Mouse (Mus musculus) forebrain, embryonic 15.5 days (tissue): ENCODE measurements around the gene BC049715. TPM values are rescaled to one million over a fixed set of nuclear protein-coding genes. Genes with fewer than 3 reads are reported as not detected.
"Not testable (repeated sequence)": the region's sequence is repeated elsewhere in the genome, so short reads cannot be mapped to it uniquely, and the experiment has no call there.

Experiments
- ATAC-seq: fragments of 200-750 bp; cut with Nextera tagmentation; replicated peaks from 2 replicates; pipeline ENCODE4 v1.8.0; 2017; ENCODE audit warnings: mild to moderate bottlenecking, moderate TSS enrichment, moderate library complexity
- H3K27ac ChIP-seq: fragments of 300-500 bp; sonication (generic); replicated peaks from 2 replicates; pipeline ENCODE4 v1.5.1; 2015; ENCODE audit warnings: mild to moderate bottlenecking, inconsistent platforms
- H3K27me3 ChIP-seq: fragments of 300-500 bp; sonication (generic); 2 replicates; pipeline ENCODE4 v1.6.1; 2015; ENCODE audit warnings: inconsistent platforms
- H3K36me3 ChIP-seq: fragments of 300-500 bp; sonication (generic); 2 replicates; pipeline ENCODE4 v1.6.1; 2015; ENCODE audit warnings: mild to moderate bottlenecking, inconsistent platforms
- H3K4me1 ChIP-seq: fragments of 300-500 bp; sonication (generic); 2 replicates; pipeline ENCODE4 v1.6.1; 2015; ENCODE audit warnings: inconsistent platforms
- H3K4me2 ChIP-seq: fragments of 300-500 bp; sonication (generic); replicated peaks from 2 replicates; pipeline ENCODE4 v1.6.1; 2015; ENCODE audit warnings: mild to moderate bottlenecking, inconsistent platforms
- H3K4me3 ChIP-seq: fragments of 300-500 bp; sonication (generic); 2 replicates; pipeline ENCODE4 v1.5.1; 2015; ENCODE audit warnings: mild to moderate bottlenecking, inconsistent platforms
- H3K9ac ChIP-seq: fragments of 300-500 bp; sonication (generic); replicated peaks from 2 replicates; pipeline ENCODE4 v1.6.1; 2015; ENCODE audit warnings: mild to moderate bottlenecking, inconsistent platforms
- H3K9me3 ChIP-seq: fragments of 300-500 bp; sonication (generic); 2 replicates; pipeline ENCODE4 v1.6.1; 2016; ENCODE audit warnings: inconsistent platforms
- WGBS: fragments of 180-500 bp; shearing (Covaris S2); methylation state at CpG from one replicate; pipeline ENCODE4 v1.1.7; 2015; ENCODE audit warnings: mixed read lengths; 5-methylcytosine and 5-hydroxymethylcytosine counted together
- microRNA-seq: library from miRNA; unstranded; fragments of <30 nt; microRNA quantifications from one replicate; pipeline ENCODE4, GENCODE M21; 2016
- polyA plus RNA-seq: library from polyadenylated mRNA; unstranded; fragments of >200 nt; fragmentation: Nextera tagmentation; extraction: Ambion mirVana; gene quantifications from 2 replicates; pipeline ENCODE4 v1.2.1, GENCODE M21; 2015

BC049715 gene
- polyA plus RNA-seq, 1 experiment from 2014 or later = 1.1 TPM

DNA sequence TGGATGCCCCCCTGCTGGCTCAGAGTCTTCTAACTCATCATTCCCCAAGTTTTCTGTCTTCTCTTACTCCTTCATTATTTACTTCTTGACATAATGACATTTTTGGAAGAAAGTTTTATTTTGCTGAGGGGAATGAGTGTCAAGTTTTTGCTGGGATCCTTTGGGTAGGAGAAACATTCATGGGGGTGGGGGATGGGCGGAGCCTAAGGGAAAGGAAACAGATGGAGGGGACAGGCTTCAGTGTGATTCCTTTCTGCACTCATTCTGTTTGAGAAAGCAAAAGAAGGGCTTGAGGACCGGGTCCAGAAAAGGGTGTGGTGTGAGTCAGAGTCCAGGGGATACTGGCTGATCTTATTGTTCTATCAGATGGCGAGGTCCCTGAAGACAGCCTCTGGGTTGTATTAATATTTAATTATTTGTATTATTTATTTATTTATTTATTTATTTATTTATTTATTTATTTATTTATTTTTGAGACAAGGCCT, 56.0 kb downstream of the BC049715 start:
- H3K4me3 ChIP-seq = no peak overlapping the region
- H3K9me3 ChIP-seq = no peaks in the 10 kb centered on the region
- no peak overlapping the region for H3K4me2 ChIP-seq
- WGBS = 87% methylated on average over 3 of the region's 3 CpGs
- no peaks in the 10 kb centered on the region for H3K36me3 ChIP-seq
- H3K9ac ChIP-seq = no peak overlapping the region
- no peaks in the 10 kb centered on the region for H3K27me3 ChIP-seq
- H3K4me1 ChIP-seq = no peaks in the 10 kb centered on the region
- no peak for ATAC-seq
- no peak overlapping the region for H3K27ac ChIP-seq

DNA sequence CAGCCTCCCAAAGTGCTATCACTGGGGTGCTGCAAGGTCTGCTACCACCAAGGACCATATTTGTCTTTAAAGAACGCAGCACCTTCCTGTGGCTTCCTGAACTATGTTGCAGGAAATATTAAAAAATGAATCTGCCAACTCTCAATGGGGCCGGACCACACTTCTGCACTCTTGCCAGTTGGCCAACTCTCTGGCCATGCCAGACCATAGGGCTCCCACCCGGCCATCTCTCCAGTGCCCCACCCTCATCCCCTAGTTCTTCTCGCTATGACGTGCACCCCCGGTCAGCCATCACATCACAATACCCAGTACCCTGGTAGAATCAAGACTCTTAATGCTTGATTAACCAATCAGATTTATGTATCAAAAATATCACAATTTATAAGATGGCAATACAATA, 56.5 kb downstream of the BC049715 start:
- WGBS = 94% methylated on average over 6 of the region's 6 CpGs
- Histone ChIP-seq H3K9me3 (no peaks in the 10 kb centered on the region), H3K4me2 (no peak overlapping the region), H3K27ac (no peak overlapping the region), H3K4me1 (no peaks in the 10 kb centered on the region), H3K9ac (no peak overlapping the region), H3K4me3 (no peak overlapping the region), H3K36me3 (no peaks in the 10 kb centered on the region), H3K27me3 (no peaks in the 10 kb centered on the region)
- no peak for ATAC-seq

DNA sequence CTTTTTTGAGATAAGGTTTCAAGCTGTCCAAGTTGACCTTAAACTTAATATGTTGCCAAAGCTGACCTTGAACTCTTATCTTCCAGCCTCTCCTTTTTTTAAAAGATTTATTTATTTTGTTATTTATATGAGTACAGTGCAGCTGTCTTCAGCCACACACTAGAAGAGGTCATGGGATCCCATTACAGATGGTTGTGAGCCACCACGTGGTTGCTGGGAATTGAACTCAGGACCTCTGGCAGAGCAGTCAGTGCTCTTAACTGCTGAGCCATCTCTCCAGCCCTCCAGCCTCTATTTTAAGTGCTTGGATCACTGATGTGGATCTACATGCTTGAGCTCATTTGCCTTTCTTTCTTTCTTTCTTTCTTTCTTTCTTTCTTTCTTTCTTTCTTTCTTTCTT, 57.3 kb downstream of the BC049715 start:
- H3K27me3 ChIP-seq, H3K9ac ChIP-seq, H3K9me3 ChIP-seq, H3K4me2 ChIP-seq, H3K36me3 ChIP-seq, H3K27ac ChIP-seq, H3K4me3 ChIP-seq, H3K4me1 ChIP-seq, ATAC-seq: not testable (repeated sequence)
- 59% methylated on average over 1 of the region's 1 CpGs for WGBS

DNA sequence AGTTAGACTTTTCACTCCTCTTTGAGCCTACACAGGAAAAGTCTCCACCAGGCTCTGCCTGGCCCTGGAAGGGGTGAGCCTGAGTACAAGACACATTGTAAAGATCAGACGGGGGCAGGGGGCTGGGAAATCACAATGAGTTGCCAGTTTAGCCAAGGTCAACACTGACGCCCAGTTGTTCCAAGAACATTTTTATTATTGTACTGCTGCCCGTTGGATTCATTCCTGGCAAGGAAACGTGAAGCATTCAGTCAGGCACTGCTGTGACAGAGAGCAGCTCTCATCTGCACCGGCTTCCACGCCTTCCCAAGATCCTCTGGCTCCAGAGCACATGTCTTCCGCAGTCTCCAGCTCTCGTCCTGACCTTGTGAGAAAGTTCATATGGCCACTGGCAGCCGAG, 60.4 kb downstream of the BC049715 start:
- no peaks in the 10 kb centered on the region for H3K27me3 ChIP-seq
- WGBS = 81% methylated on average over 9 of the region's 9 CpGs
- H3K36me3 ChIP-seq = no peaks in the 10 kb centered on the region
- no peak overlapping the region for H3K4me2 ChIP-seq
- no peaks in the 10 kb centered on the region for H3K9me3 ChIP-seq
- no peak overlapping the region for H3K4me3 ChIP-seq
- no peak overlapping the region for H3K27ac ChIP-seq
- ATAC-seq = no peak
- H3K4me1 ChIP-seq = no peaks in the 10 kb centered on the region
- no peak overlapping the region for H3K9ac ChIP-seq

DNA sequence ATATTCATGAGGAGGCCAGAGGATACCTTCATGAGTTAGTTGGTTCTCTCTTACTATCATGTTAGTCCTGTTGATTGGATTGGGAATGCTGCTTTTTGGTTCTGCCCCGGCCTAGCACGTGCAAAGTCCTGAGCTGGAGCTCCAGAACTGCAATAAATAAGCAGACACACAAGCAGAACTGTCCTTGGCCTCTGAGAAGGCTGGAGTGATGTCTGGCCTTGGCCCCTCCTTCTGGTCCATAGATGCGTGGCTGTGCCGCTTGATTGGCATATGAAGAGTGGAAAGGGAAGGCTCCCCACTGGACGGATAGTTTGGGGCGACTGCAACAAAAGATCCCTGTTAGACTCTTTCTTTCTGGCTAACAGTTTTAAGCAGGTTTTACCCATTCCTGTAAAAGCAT, 61.6 kb downstream of the BC049715 start:
- no peak overlapping the region for H3K9ac ChIP-seq
- 88% methylated on average over 6 of the region's 6 CpGs for WGBS
- H3K4me1 ChIP-seq = no peaks in the 10 kb centered on the region
- no peak overlapping the region for H3K27ac ChIP-seq
- H3K36me3 ChIP-seq = no peaks in the 10 kb centered on the region
- ATAC-seq = no peak
- H3K4me2 ChIP-seq = no peak overlapping the region
- H3K9me3 ChIP-seq = no peaks in the 10 kb centered on the region
- H3K27me3 ChIP-seq = no peaks in the 10 kb centered on the region
- H3K4me3 ChIP-seq = no peak overlapping the region

DNA sequence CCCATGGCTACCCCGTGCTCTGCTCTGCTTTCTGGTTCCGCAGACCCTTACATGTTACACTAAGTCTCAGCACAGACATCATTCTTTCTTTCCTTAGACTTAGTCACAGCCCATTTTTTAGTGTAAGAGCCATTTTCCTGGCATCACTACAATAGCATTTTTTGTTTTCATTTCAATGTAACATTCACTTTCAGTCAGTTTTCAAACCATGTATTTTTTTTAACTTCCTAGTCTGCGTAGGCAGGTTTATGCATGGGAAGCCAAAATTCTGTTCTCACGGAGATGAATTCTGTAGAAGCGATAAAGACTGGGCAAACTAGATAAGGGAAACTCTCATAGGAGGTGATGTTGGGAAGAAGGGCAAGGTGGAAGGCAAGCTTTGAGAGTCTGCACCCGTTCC, 62.1 kb downstream of the BC049715 start:
- no peak for ATAC-seq
- H3K36me3 ChIP-seq = no peaks in the 10 kb centered on the region
- no peak overlapping the region for H3K27ac ChIP-seq
- no peak overlapping the region for H3K9ac ChIP-seq
- H3K4me3 ChIP-seq = no peak overlapping the region
- WGBS = 94% methylated on average over 6 of the region's 6 CpGs
- no peaks in the 10 kb centered on the region for H3K4me1 ChIP-seq
- no peak overlapping the region for H3K4me2 ChIP-seq
- no peaks in the 10 kb centered on the region for H3K9me3 ChIP-seq
- H3K27me3 ChIP-seq = no peaks in the 10 kb centered on the region

Small RNA genes lying within 50 kb of the gene (microRNA-seq; reads per million reads assigned to microRNA genes)
- not detected for gene Gm44364

Other genes starting within 250 kb of the BC049715 start
- 0.29 and 0.34 TPM in 2 replicates for gene Plbd1, start 165.7 kb upstream of the BC049715 start, polyA plus RNA-seq
- gene Gucy2c, start 45.9 kb upstream of the BC049715 start, polyA plus RNA-seq = 0.05 TPM in 2 replicates
- gene Hist4h4, start 23.2 kb upstream of the BC049715 start, polyA plus RNA-seq = 0.97 and 1.1 TPM in 2 replicates
- 120 and 132 TPM in 2 replicates for gene H2afj, start 19.4 kb upstream of the BC049715 start, polyA plus RNA-seq
- gene Wbp11, start 607 bp downstream of the BC049715 start, polyA plus RNA-seq = 79.0 and 82.5 TPM in 2 replicates
- 0.18 TPM in 1 of 2 replicates, not detected in the other for gene Smco3, start 7.8 kb downstream of the BC049715 start, polyA plus RNA-seq
- gene Art4, start 30.1 kb downstream of the BC049715 start, polyA plus RNA-seq = 0.06 TPM in 1 of 2 replicates, not detected in the other
- gene Mgp, start 48.2 kb downstream of the BC049715 start, polyA plus RNA-seq = 7.2 and 8.8 TPM in 2 replicates
- gene Erp27, start 94.6 kb downstream of the BC049715 start, polyA plus RNA-seq = 0.18 and 0.66 TPM in 2 replicates
- not detected in 2 replicates for gene Pde6h, start 96.2 kb downstream of the BC049715 start, polyA plus RNA-seq
- gene Arhgdib, start 114.3 kb downstream of the BC049715 start, polyA plus RNA-seq = 16.8 and 17.1 TPM in 2 replicates